Mouse (Mus musculus) left cerebral cortex, adult 9 months (tissue): ENCODE measurements around the gene Dcaf6.
"Not testable (repeated sequence)": the region's sequence is repeated elsewhere in the genome, so short reads cannot be mapped to it uniquely, and the experiment has no call there.

Source experiments
- DNase-seq, 2 experiments: peaks; one replicate each; pipeline ENCODE4 v3.0.0; 2022; ENCODE audit warnings: low spot score in 2 of 2

Gene Dcaf6

DNA sequence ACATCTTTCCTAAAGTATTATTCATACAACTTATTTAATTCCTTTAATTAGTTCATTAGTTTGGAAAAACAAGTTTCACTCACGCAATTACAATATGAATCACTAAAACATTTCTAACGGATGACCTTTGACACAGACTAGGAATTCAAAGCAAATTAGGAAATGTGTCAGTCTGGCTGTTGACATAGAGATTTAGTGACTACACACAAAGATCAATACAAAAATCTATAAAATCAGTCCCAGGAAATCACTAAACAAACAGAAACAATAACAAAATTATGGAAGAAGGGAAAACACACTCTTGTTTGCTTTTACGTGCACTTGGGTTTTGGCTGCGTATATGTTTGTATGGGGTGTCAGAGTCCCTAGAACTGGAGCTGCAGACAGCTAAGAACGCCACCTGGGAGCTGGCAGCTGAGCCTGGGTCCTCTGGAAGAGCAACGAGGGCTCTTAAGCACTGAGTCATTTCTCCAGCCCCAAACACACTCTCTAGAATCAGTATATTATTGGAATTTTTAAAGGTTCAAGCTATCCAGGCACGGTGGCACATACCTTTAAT, 38.8 kb downstream of the Dcaf6 start:
- DNase-seq: no peak

- no peak for DNase-seq
Observed at GRCm38 (mm10) chr1:165396401-165396805, 63.9 kb downstream of the Dcaf6 start.

- DNase-seq: no peak
Observed at GRCm38 (mm10) chr1:165395940-165396339, 64.3 kb downstream of the Dcaf6 start.

- DNase-seq: no peak
Observed at GRCm38 (mm10) chr1:165394836-165395235, 65.4 kb downstream of the Dcaf6 start.

GRCm38 (mm10) chr1:165393033-165393432, 67.2 kb downstream of the Dcaf6 start:
- no peak for DNase-seq

DNA sequence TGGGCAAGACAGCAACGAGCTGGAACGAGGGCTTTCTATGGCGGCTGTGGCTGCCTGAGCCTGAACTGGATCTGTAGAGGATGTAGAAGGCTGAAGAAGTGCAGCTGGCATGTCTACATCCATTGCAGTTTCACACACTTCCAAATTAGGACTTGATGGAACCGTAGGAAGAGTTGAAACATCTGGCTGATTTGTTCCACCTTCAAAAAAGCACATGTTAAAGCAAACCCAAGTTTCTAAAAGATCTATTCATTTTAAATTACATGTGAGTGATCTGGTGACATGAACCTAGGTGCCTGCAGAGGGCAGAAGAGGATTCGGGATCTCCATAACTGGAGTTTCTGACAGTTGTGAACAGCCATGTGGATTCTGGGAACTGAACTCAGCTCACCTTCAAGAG, 71.6 kb downstream of the Dcaf6 start:
- DNase-seq: no peak

GRCm38 (mm10) chr1:165386525-165386923, 73.8 kb downstream of the Dcaf6 start:
- DNase-seq: no peak

- DNase-seq: no peak
Observed at GRCm38 (mm10) chr1:165385810-165386524, 74.3 kb downstream of the Dcaf6 start.

DNA sequence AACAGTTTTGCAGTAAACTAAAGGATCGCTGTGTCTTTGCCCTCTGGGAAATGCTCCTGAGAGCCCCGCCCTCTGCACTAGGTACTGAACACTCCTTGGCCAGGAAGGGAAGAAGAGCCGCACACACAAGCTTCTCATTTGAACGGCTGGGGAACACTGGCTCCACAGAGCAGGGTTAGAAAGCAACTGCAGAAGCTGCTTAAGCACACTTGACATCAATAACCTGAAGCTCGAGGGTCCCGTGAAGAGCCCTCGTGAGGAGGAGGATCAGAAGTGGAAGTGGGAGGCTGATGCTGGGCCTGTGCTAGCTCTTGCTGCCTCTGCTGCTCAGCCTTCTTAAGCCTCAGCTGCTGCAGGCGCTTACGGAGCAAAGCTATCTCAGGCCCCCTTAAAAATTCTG, 86.4 kb downstream of the Dcaf6 start:
- no peak for DNase-seq

DNA sequence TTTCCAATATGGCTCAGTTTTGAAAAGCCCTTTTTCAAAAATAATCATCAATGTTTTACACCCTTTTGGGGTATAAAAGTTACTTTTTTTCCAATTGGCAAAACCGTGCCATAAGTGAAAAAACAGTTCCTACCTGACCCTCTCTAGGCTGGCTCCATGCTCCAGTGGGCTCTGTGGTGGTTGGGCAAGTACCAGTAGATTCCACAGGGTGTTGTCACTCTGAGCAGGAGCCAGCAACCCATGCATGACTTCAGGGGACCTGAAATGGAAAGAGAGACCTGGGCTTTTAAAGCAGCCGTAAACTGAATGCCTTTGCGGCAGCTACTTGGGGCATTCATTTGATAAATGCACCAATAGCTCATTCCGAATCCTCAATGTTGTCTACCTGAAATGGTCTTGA, 89.3 kb downstream of the Dcaf6 start:
- no peak for DNase-seq

GRCm38 (mm10) chr1:165365057-165365456, 95.2 kb downstream of the Dcaf6 start:
- DNase-seq: no peak

DNA sequence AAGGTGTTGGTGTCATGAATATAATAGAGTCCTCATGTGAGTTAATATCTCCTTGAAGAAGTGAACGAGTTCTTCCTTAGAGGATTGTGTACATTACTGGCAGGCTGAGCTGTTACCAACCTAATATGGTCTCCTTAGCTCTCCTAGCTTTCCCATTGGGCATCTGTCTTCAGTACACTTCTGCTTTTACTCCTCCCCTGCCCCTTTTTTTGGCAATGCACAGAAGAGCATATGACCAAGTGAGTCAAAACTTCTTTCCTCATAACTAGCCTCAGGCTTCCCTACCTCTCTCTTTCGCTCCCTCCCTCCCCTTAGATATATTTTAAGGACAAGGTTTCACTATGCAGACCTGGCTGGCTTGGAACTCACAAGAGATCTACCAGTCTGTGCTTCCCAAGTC, 97.0 kb downstream of the Dcaf6 start:
- no peak for DNase-seq

DNA sequence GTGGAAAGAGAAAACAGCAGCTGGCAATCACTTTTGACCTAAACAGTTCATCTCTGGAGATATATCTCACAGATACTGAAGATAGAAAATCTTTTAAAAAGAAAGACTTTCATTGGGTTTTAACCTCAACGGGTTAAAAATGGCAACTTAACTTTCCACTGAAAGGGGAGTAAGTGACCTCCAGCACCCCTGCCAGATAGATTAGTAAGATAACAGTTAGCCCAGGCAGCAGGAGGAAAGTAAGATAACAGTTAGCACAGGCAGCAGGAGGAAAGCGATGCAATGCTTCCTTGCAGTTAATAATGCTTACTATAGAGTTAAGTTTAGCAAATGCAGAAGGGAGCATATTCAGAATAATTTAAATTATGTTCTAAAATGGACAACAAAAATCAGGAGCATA, 103.9 kb downstream of the Dcaf6 start:
- DNase-seq: no peak

DNA sequence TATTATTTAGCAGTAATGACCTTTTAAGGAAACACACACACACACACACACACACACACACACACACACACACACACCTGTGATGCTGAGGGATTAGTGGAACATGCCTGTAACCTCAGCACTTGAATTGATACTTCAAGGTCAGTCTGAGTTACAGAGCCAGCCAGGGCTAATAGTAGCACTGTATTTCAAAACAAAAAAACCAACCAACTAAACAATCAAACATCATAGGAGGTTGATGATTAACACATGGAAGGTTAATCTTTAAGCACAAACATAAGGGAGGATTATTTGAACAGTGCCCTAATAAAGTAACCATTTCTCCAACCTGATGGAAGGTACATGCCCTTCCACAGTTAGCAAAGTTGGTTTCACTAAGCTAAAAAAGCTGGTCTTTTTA, 111.6 kb downstream of the Dcaf6 start:
- DNase-seq: no peak

- DNase-seq: no peak
Observed at GRCm38 (mm10) chr1:165344453-165344852, 115.8 kb downstream of the Dcaf6 start.

GRCm38 (mm10) chr1:165342126-165342525, 118.1 kb downstream of the Dcaf6 start:
- no peak for DNase-seq

GRCm38 (mm10) chr1:165332797-165333196, 127.5 kb downstream of the Dcaf6 start:
- no peak for DNase-seq

- no peak for DNase-seq
Observed at GRCm38 (mm10) chr1:165330859-165331258, 129.4 kb downstream of the Dcaf6 start.

- DNase-seq: not testable (repeated sequence)
Observed at GRCm38 (mm10) chr1:165328384-165329289, 131.6 kb downstream of the Dcaf6 start.

- no peak for DNase-seq
Observed at GRCm38 (mm10) chr1:165327831-165328230, 132.4 kb downstream of the Dcaf6 start.

DNA sequence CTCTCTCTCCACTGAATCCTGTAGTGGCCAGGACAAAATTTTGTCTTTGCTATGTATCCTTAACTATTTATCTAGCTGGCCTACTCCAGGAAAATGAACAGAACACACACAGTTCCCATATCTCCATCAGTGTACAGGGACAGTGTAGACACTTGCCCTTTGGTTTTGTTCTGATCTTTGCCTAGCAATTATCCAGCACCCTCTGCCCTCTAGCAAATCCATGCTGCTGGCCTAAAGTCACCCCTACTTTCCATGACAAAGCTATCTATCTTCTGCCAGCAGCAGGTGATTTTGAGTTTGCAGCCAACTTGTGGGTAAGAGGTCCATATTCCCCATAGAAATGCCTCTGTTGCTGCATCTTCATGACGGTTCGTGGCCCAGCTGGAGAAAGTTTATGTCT, 132.9 kb downstream of the Dcaf6 start:
- DNase-seq: no peak

DNA sequence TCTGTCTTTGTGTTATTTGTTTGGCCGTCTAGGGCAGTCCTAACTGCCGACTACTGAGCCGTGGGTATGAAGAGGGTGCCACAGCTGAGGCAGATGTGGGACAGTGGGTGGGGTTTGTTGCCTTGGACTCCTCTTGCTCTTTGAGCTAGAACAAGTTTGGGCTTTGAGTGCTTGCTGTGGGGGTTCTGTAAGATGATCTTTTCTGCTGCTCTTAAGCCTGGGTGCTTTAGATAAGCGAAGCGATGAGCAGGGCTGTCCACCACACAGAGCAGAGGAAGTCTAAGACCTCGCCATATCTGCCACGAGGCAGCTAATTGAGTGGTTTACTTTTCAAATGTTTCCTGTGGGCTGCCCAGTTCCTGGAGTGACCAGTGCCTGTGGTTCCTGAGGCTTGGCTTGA, 137.3 kb downstream of the Dcaf6 start:
- DNase-seq: no peak

GRCm38 (mm10) chr1:165321891-165322290, 138.4 kb downstream of the Dcaf6 start:
- DNase-seq: no peak
